Mouse (Mus musculus): Measurements from ENCODE around the gene Ism1. TPM values are rescaled to one million over a fixed set of nuclear protein-coding genes. Genes with fewer than 3 reads are reported as not detected.

Gene Ism1
- polyA plus RNA-seq (2017; shearing (Covaris generic)) = not detected

DNA sequence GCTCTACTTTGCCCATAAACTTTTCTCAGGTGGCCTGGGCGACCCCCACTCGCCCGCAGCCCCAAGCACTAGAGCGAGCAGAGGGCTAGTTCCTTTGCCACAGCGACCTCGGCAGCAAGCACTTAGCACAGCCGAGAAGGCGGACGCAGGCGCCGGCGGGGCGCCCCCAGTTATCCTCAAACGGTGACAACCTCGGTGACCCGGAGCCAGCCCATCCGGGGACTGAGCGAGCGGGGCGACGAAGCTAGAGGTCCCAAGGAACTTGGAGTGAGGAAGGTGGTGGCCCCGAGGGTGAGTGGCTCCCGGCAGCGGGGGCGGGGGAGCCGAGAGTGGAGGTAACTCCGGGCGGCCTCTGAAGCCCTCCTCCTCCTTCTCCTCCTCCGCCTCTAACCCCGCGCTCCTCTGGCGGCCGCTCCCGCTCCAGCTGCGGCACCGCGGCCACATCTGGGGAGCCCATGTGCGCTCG, at the start of gene Ism1:
Gene Ism1, plus strand, starts transcription at position 370 of the 466 bp plus-strand sequence.

Other genes starting within 250 kb of the Ism1 start
- not detected for gene Sptlc3, start 184.3 kb upstream of the Ism1 start, polyA plus RNA-seq (2017; shearing (Covaris generic))